Mouse (Mus musculus) spleen, adult 2 months (tissue): Measurements from ENCODE around the gene Samd14. TPM values are rescaled to one million over a fixed set of nuclear protein-coding genes. Genes with fewer than 3 reads are reported as not detected.

ENCODE experiments used
- DNase-seq, 2 experiments: peaks; one replicate each; pipeline versions ENCODE4 v3.0.0 to v3.0.0-alpha.2; 2012 to 2021; ENCODE audit warnings: low spot score in 2 of 2, low read depth in 1 of 2
- H3K27ac ChIP-seq: fragments of 200-500 bp; 2 replicates; pipeline ENCODE4 v1.5.1; 2012; ENCODE audit warnings: low read length, inconsistent platforms; ENCODE audit not compliant: insufficient read depth
- H3K27me3 ChIP-seq: fragments of 200-500 bp; 2 replicates; pipeline ENCODE4 v1.6.1; 2012; ENCODE audit warnings: mild to moderate bottlenecking, moderate library complexity, low read length, inconsistent platforms; ENCODE audit not compliant: control insufficient read depth, insufficient read depth
- H3K36me3 ChIP-seq: fragments of 200-500 bp; 2 replicates; pipeline ENCODE4 v1.6.1; 2012; ENCODE audit warnings: mild to moderate bottlenecking, low read length, inconsistent platforms; ENCODE audit not compliant: control insufficient read depth, insufficient read depth
- H3K4me1 ChIP-seq: fragments of 200-500 bp; 2 replicates; pipeline ENCODE4 v1.6.1; 2011; ENCODE audit warnings: inconsistent platforms; ENCODE audit not compliant: control insufficient read depth, insufficient read depth, insufficient read length
- H3K4me3 ChIP-seq: fragments of 200-500 bp; 2 replicates; pipeline ENCODE4 v1.5.1; 2011; ENCODE audit warnings: mild to moderate bottlenecking, inconsistent platforms; ENCODE audit not compliant: insufficient read depth, insufficient read length; ENCODE audit errors: extremely low read depth
- CTCF ChIP-seq: fragments of 200-500 bp; IDR thresholded peaks from 2 replicates; pipeline ENCODE4 v1.5.1; 2011; ENCODE audit warnings: mild to moderate bottlenecking, inconsistent platforms; ENCODE audit not compliant: insufficient read depth, insufficient read length, insufficient replicate concordance; ENCODE audit errors: extremely low read depth
- POLR2A ChIP-seq: fragments of 200-500 bp; IDR thresholded peaks from 2 replicates; pipeline ENCODE4 v1.6.1; 2011; ENCODE audit warnings: low read depth, low read length, inconsistent platforms
- WGBS: fragments of 180-500 bp; shearing (Covaris S2); methylation state at CpG from one replicate; pipeline ENCODE4 v1.1.7; 2018; 5-methylcytosine and 5-hydroxymethylcytosine counted together
- polyA plus RNA-seq: library from polyadenylated mRNA; depleted of rRNA; stranded (reverse); fragments of >200 nt; gene quantifications from 2 replicates; pipeline ENCODE4 v1.2.3, GENCODE M21; 2012

Samd14 gene
- polyA plus RNA-seq, 1 experiment: 19.3 TPM

- DNase-seq: no peak
- Histone ChIP-seq H3K4me3 (0 out of 2 replicates have a peak overlapping the region, but pooled peaks have one; percentile 7), H3K27ac (peak overlapping the region; percentile 52; the same call in 1 of the 2 replicates), H3K27me3 (peaks cover 10% of the 10 kb centered on the region), H3K36me3 (no peaks in the 10 kb centered on the region), H3K4me1 (peaks cover 16% of the 10 kb centered on the region; the same call in 1 of the 2 replicates)
- 36% methylated on average over 1 of the region's 1 CpGs for WGBS
- TF ChIP-seq POLR2A (no peak), CTCF (no peak)
Observed at GRCm38 (mm10) chr11:95011416-95011815, 1.7 kb downstream of the Samd14 start.

- Histone ChIP-seq H3K4me1 (peaks cover 12% of the 10 kb centered on the region; the same call in 1 of the 2 replicates), H3K27me3 (peaks cover 10% of the 10 kb centered on the region), H3K4me3 (no peak overlapping the region), H3K27ac (peak overlapping the region; percentile 52; the same call in 1 of the 2 replicates), H3K36me3 (no peaks in the 10 kb centered on the region)
- 48% methylated on average over 3 of the region's 3 CpGs for WGBS
- DNase-seq: no peak
- no peak for TF ChIP-seq CTCF
- no peak for TF ChIP-seq POLR2A
Observed at GRCm38 (mm10) chr11:95012075-95012474, 2.4 kb downstream of the Samd14 start.

GRCm38 (mm10) chr11:95012487-95012886 lies 2.8 kb downstream of the Samd14 start:
- H3K4me3 ChIP-seq: no peak overlapping the region
- H3K36me3 ChIP-seq: no peaks in the 10 kb centered on the region
- DNase-seq: no peak
- peaks cover 10% of the 10 kb centered on the region; the same call in 1 of the 2 replicates for H3K4me1 ChIP-seq
- TF ChIP-seq CTCF (no peak), POLR2A (no peak)
- 70% methylated on average over 3 of the region's 3 CpGs for WGBS
- no peak overlapping the region for H3K27ac ChIP-seq
- peaks cover 10% of the 10 kb centered on the region for H3K27me3 ChIP-seq

- H3K4me1 ChIP-seq: no peaks in the 10 kb centered on the region
- no peak overlapping the region for H3K4me3 ChIP-seq
- no peak for TF ChIP-seq POLR2A
- TF ChIP-seq CTCF: no peak
- no peaks in the 10 kb centered on the region for H3K36me3 ChIP-seq
- no peak overlapping the region for H3K27ac ChIP-seq
- H3K27me3 ChIP-seq: peaks cover under 1% of the 10 kb centered on the region
- no peak for DNase-seq
- WGBS: 93% methylated on average over 3 of the region's 3 CpGs
Observed at GRCm38 (mm10) chr11:95015484-95015883, 5.8 kb downstream of the Samd14 start.

GRCm38 (mm10) chr11:95022237-95022992 lies 12.7 kb downstream of the Samd14 start:
- H3K4me3 ChIP-seq: no peak overlapping the region
- no peaks in the 10 kb centered on the region for H3K4me1 ChIP-seq
- 74% methylated on average over 10 of the region's 10 CpGs for WGBS
- no peak for DNase-seq
- H3K36me3 ChIP-seq: no peaks in the 10 kb centered on the region
- no peaks in the 10 kb centered on the region for H3K27me3 ChIP-seq
- TF ChIP-seq POLR2A (no peak), CTCF (peak; percentile 21; the same call in 1 of the 2 replicates)
- H3K27ac ChIP-seq: no peak overlapping the region

- H3K4me3 ChIP-seq: no peak overlapping the region
- no peaks in the 10 kb centered on the region for H3K36me3 ChIP-seq
- H3K4me1 ChIP-seq: no peaks in the 10 kb centered on the region
- TF ChIP-seq POLR2A (no peak), CTCF (no peak)
- DNase-seq: no peak
- no peaks in the 10 kb centered on the region for H3K27me3 ChIP-seq
- 94% methylated on average over 9 of the region's 9 CpGs for WGBS
- H3K27ac ChIP-seq: no peak overlapping the region
Observed at GRCm38 (mm10) chr11:95023481-95023880, 13.8 kb downstream of the Samd14 start.
